Mouse (Mus musculus) adrenal gland (tissue): ENCODE data around the gene 1700113H08Rik.

ENCODE experiments used
- intact Hi-C: fragments of 180-260 bp; cut with DNase I; formaldehyde crosslinking; loops from one replicate; pipeline ENCODE4 v1.15.1; 2025

The 1700113H08Rik gene

GRCm38 (mm10) chr10:87058251-87058925, 543 bp downstream of the 1700113H08Rik start:
- intact Hi-C loops, result no loop called here

- intact Hi-C loops, result no loop called here
Measured at GRCm38 (mm10) chr10:87058926-87059325, 1.1 kb downstream of the 1700113H08Rik start.

- intact Hi-C loops, result no loop called here
Measured at GRCm38 (mm10) chr10:87059447-87059846, 1.6 kb downstream of the 1700113H08Rik start.

GRCm38 (mm10) chr10:87084236-87084635, 26.4 kb downstream of the 1700113H08Rik start:
- intact Hi-C loops, result no loop called here

- intact Hi-C loops, result no loop called here
Measured at GRCm38 (mm10) chr10:87087646-87088045, 29.8 kb downstream of the 1700113H08Rik start.

- intact Hi-C loops, result loop anchor here (5.0 kb wide), 1 partner anchor 408 kb away; no protein-coding TSS in a partner anchor
Measured at GRCm38 (mm10) chr10:87094249-87094648, 36.4 kb downstream of the 1700113H08Rik start.

- intact Hi-C loops, result no loop called here
Measured at GRCm38 (mm10) chr10:87098722-87099121, 40.9 kb downstream of the 1700113H08Rik start.

- intact Hi-C loops, result no loop called here
Measured at GRCm38 (mm10) chr10:87100668-87101067, 42.8 kb downstream of the 1700113H08Rik start.

- intact Hi-C loops, result no loop called here
Measured at GRCm38 (mm10) chr10:87101265-87101950, 43.6 kb downstream of the 1700113H08Rik start.

GRCm38 (mm10) chr10:87101951-87102320, 44.1 kb downstream of the 1700113H08Rik start:
- intact Hi-C loops, result no loop called here

- intact Hi-C loops, result no loop called here
Measured at GRCm38 (mm10) chr10:87102455-87102854, 44.6 kb downstream of the 1700113H08Rik start.

- intact Hi-C loops, result no loop called here
Measured at GRCm38 (mm10) chr10:87103286-87103685, 45.4 kb downstream of the 1700113H08Rik start.

GRCm38 (mm10) chr10:87107565-87108297, 49.9 kb downstream of the 1700113H08Rik start:
- intact Hi-C loops, result no loop called here

- intact Hi-C loops, result no loop called here
Measured at GRCm38 (mm10) chr10:87108333-87108732, 50.5 kb downstream of the 1700113H08Rik start.

- intact Hi-C loops, result no loop called here
Measured at GRCm38 (mm10) chr10:87109038-87109771, 51.4 kb downstream of the 1700113H08Rik start.

- intact Hi-C loops, result no loop called here
Measured at GRCm38 (mm10) chr10:87110909-87111308, 53.1 kb downstream of the 1700113H08Rik start.

GRCm38 (mm10) chr10:87125094-87125493, 67.2 kb downstream of the 1700113H08Rik start:
- intact Hi-C loops, result no loop called here

- intact Hi-C loops, result no loop called here
Measured at GRCm38 (mm10) chr10:87126186-87126824, 68.5 kb downstream of the 1700113H08Rik start.

- intact Hi-C loops, result no loop called here
Measured at GRCm38 (mm10) chr10:87151050-87151449, 93.2 kb downstream of the 1700113H08Rik start.

- intact Hi-C loops, result no loop called here
Measured at GRCm38 (mm10) chr10:87153731-87154505, 96.1 kb downstream of the 1700113H08Rik start.
